Mouse (Mus musculus) MEL (cell line): Measurements from ENCODE around the gene Slc25a33.

Experiments
- CTCF ChIP-seq, 3 experiments: IDR thresholded peaks in 2 of 3; conservative IDR thresholded peaks in 1 of 3; 2 replicates each; pipeline ENCODE4 v1.5.1; 2011 to 2012; ENCODE audit warnings: low read length in 3 of 3, low read depth in 2 of 3, mild to moderate bottlenecking in 2 of 3, improper control_type of control experiment in 1 of 3, inconsistent platforms in 1 of 3, mixed read lengths in 1 of 3, moderate library complexity in 1 of 3; ENCODE audit not compliant: control insufficient read depth in 1 of 3, insufficient read depth in 1 of 3, poor library complexity in 1 of 3, severe bottlenecking in 1 of 3
- ELF1 ChIP-seq: IDR thresholded peaks from 2 replicates; pipeline ENCODE4 v1.6.1; 2014; ENCODE audit warnings: low read depth, mild to moderate bottlenecking, inconsistent platforms, low read length, improper control_type of control experiment, moderate library complexity
- EP300 ChIP-seq, 2 experiments: IDR thresholded peaks; 2 replicates each; pipeline ENCODE4 v1.6.1; 2011; ENCODE audit warnings: improper control_type of control experiment in 2 of 2, low read length in 2 of 2, low read depth in 1 of 2, mild to moderate bottlenecking in 1 of 2
- MAX ChIP-seq: IDR thresholded peaks from 2 replicates; pipeline ENCODE4 v1.6.1; 2011; ENCODE audit warnings: low read length, improper control_type of control experiment
- NELFE ChIP-seq: IDR thresholded peaks from 2 replicates; pipeline ENCODE4 v1.6.1; 2011; ENCODE audit warnings: low read depth, low read length, improper control_type of control experiment
- POLR2A ChIP-seq, 2 experiments: IDR thresholded peaks; 2 replicates each; pipeline ENCODE4 v1.6.1; 2011 to 2012; ENCODE audit warnings: low read length in 2 of 2, mild to moderate bottlenecking in 2 of 2, control low read depth in 1 of 2, improper control_type of control experiment in 1 of 2, low read depth in 1 of 2, moderate library complexity in 1 of 2; ENCODE audit not compliant: control insufficient read depth in 1 of 2, insufficient read depth in 1 of 2, poor library complexity in 1 of 2
- TCF12 ChIP-seq: IDR thresholded peaks from 2 replicates; pipeline ENCODE4 v1.6.1; 2014; ENCODE audit warnings: low read depth, mild to moderate bottlenecking, inconsistent platforms, low read length, improper control_type of control experiment, moderate library complexity
- UBTF ChIP-seq: IDR thresholded peaks from 2 replicates; pipeline ENCODE4 v1.6.1; 2012; ENCODE audit warnings: low read depth, mild to moderate bottlenecking, inconsistent platforms, low read length, improper control_type of control experiment, moderate library complexity, borderline replicate concordance; ENCODE audit not compliant: insufficient read depth

GRCm38 (mm10) chr4:149773408-149774093 is 526 bp downstream of the Slc25a33 start:
- TF ChIP-seq MAX (no peak), CTCF (IDR thresholded peaks at IDR 0.05 in 2 of 3, conservative IDR thresholded peaks at IDR 0.05 in 1 of 3; ENCODE audit: control insufficient read depth in 1 of 3, insufficient read depth in 1 of 3, low read depth in 2 of 3, low read length in 3 of 3, poor library complexity in 1 of 3, severe bottlenecking in 1 of 3) (no peak), UBTF (no peak), POLR2A (IDR thresholded peaks at IDR 0.05; ENCODE audit: control insufficient read depth in 1 of 2, insufficient read depth in 1 of 2, low read depth in 1 of 2, low read length in 2 of 2, poor library complexity in 1 of 2) (no peak), EP300 (IDR thresholded peaks at IDR 0.05; ENCODE audit: low read depth in 1 of 2, low read length in 2 of 2) (peak in 1 of 2 experiments; percentile 14; a peak in 1 of 4 replicates), TCF12 (no peak), ELF1 (no peak), NELFE (no peak)
